Mouse (Mus musculus) kidney, adult 2 months (tissue): Measurements from ENCODE around the gene Trpv1. TPM values are rescaled to one million over a fixed set of nuclear protein-coding genes. Genes with fewer than 3 reads are reported as not detected.
A peak's percentile ranks its signal among the peaks of the same experiment; 100 is the strongest.

ENCODE experiments used
- DNase-seq: peaks from one replicate; pipeline ENCODE4 v3.0.0; 2021
- H3K27ac ChIP-seq: fragments of 200-500 bp; 2 replicates; pipeline ENCODE4 v1.5.1; 2012; ENCODE audit warnings: low read depth, low read length, control low read depth, inconsistent platforms; ENCODE audit not compliant: insufficient read depth
- H3K27me3 ChIP-seq: fragments of 200-500 bp; replicated peaks from 2 replicates; pipeline ENCODE4 v1.6.1; 2012; ENCODE audit warnings: mild to moderate bottlenecking, moderate library complexity, low read length, inconsistent platforms; ENCODE audit not compliant: control insufficient read depth, insufficient read depth
- H3K36me3 ChIP-seq: fragments of 200-500 bp; 2 replicates; pipeline ENCODE4 v1.6.1; 2012; ENCODE audit warnings: mild to moderate bottlenecking, moderate library complexity, low read length, inconsistent platforms; ENCODE audit not compliant: control insufficient read depth, insufficient read depth
- H3K4me1 ChIP-seq: fragments of 200-500 bp; 2 replicates; pipeline ENCODE4 v1.6.1; 2011; ENCODE audit warnings: low read length; ENCODE audit not compliant: control insufficient read depth, insufficient read depth
- H3K4me3 ChIP-seq: fragments of 200-500 bp; 2 replicates; pipeline ENCODE4 v1.5.1; 2011; ENCODE audit warnings: mild to moderate bottlenecking, low read depth, low read length, control low read depth; ENCODE audit not compliant: insufficient read depth
- CTCF ChIP-seq: fragments of 200-500 bp; conservative IDR thresholded peaks from 2 replicates; pipeline ENCODE4 v1.5.1; 2011; ENCODE audit warnings: low read depth, mild to moderate bottlenecking, control low read depth, low read length, moderate library complexity, mixed read lengths; ENCODE audit not compliant: insufficient read depth, insufficient read length
- POLR2A ChIP-seq: fragments of 200-500 bp; IDR thresholded peaks from one replicate; pipeline ENCODE4 v1.6.1; 2011; ENCODE audit warnings: low read depth, low read length, control low read depth
- WGBS: fragments of 180-500 bp; shearing (Covaris S2); methylation state at CpG from one replicate; pipeline ENCODE4 v1.1.7; 2018; 5-methylcytosine and 5-hydroxymethylcytosine counted together
- polyA plus RNA-seq: library from polyadenylated mRNA; depleted of rRNA; stranded (reverse); fragments of >200 nt; gene quantifications from 2 replicates; pipeline ENCODE4 v1.2.3, GENCODE M21; 2012; rRNA removed

Gene Trpv1
- polyA plus RNA-seq, result 0.16 and 0.18 TPM in 2 replicates

- WGBS, result 90% methylated on average over 5 of the region's 5 CpGs
- Histone ChIP-seq H3K27me3 (no peaks in the 10 kb centered on the region), H3K4me3 (no peak within 1 kb of the TSS), H3K36me3 (no peaks in the 10 kb centered on the region), H3K27ac (no peak within 1 kb of the TSS), H3K4me1 (peaks cover 5% of the 10 kb centered on the region; the same call in 1 of the 2 replicates)
- TF ChIP-seq CTCF, result no peak
- TF ChIP-seq POLR2A, result no peak
- DNase-seq, result no peak
These were observed at the start of gene Trpv1 for GRCm38 (mm10) chr11:73233992-73234391. Trpv1 (plus strand) TSS chr11:73234292.

DNA sequence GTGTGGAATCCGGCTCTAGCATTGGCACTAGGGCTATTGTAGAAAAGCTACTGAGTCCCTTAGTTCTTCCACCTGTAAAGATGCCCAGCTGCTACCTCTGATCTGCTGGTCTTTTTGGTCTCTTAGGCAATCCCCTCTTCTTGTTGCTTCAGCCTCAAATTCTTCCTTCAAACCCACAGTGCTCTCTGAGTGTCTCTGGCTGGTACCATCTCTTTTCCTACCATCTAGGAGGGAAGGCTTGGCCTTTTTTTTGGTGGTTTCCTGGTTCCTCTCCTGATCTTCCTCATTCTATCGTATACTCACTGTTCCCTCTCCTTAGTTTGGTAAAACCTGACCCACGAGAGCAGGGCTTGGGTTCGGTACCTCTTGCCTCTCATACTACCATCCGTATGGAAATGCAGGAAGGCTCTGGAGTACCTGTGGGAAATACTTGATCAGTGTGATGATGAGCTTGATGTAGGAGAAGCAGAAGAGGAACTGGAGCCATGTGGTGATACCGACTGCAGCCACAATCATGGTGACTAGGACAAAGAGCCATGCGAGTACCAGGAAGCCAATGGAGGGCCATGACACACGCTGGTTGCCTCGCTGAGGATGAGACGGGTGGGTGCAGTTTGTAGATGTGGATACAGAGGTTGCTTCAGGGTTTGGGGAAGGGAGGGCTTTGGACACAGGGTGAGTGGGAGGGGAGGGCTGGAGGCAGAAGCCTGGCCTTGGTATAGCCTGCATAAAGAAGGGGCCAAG, 48.0 kb upstream of the Trpv1 start:
- peaks cover 2% of the 10 kb centered on the region; the same call in 1 of the 2 replicates for H3K36me3 ChIP-seq
- WGBS, result 90% methylated on average over 10 of the region's 10 CpGs
- H3K27me3 ChIP-seq, result no peaks in the 10 kb centered on the region
- 0 out of 2 replicates have a peak, but pooled peaks cover 3% of the 10 kb centered on the region for H3K4me1 ChIP-seq
- no peak for DNase-seq
- TF ChIP-seq CTCF (no peak), POLR2A (no peak)
- H3K27ac ChIP-seq, result no peak overlapping the region
- no peak overlapping the region for H3K4me3 ChIP-seq

- DNase-seq, result peak; percentile 57
- no peak overlapping the region for H3K27ac ChIP-seq
- no peaks in the 10 kb centered on the region for H3K27me3 ChIP-seq
- WGBS, result 69% methylated on average over 6 of the region's 6 CpGs
- H3K36me3 ChIP-seq, result peaks cover 2% of the 10 kb centered on the region; the same call in 1 of the 2 replicates
- H3K4me1 ChIP-seq, result 0 out of 2 replicates have a peak, but pooled peaks cover 3% of the 10 kb centered on the region
- no peak overlapping the region for H3K4me3 ChIP-seq
- TF ChIP-seq POLR2A, result no peak
- no peak for TF ChIP-seq CTCF
These were observed 46.9 kb upstream of the Trpv1 start for GRCm38 (mm10) chr11:73187231-73187630.

DNA sequence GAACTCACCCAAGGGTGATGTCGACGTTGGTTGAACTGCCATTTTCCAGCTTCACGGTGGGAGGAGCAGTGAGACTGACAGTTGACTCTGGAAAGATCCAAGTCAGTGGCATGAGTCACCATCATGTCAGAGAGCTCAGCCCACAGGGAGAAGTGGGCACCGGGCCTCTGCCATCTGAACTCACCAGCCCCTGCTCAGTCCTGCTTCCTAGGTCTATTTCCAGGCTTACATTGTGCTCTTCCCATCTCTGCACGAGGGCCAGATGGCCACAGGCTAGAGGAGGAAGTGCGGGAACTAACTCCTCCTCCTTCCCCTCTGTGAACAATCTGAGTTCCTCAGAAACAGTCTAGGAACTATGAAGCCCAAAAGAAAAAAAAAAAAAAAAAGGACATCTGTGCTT, 41.0 kb upstream of the Trpv1 start:
- no peak overlapping the region for H3K4me3 ChIP-seq
- H3K36me3 ChIP-seq, result no peaks in the 10 kb centered on the region; the same call in 1 of the 2 replicates
- no peak overlapping the region for H3K27ac ChIP-seq
- H3K27me3 ChIP-seq, result no peaks in the 10 kb centered on the region
- no peak for DNase-seq
- TF ChIP-seq POLR2A, result no peak
- no peak for TF ChIP-seq CTCF
- no peaks in the 10 kb centered on the region for H3K4me1 ChIP-seq
- 60% methylated on average over 6 of the region's 6 CpGs for WGBS

DNA sequence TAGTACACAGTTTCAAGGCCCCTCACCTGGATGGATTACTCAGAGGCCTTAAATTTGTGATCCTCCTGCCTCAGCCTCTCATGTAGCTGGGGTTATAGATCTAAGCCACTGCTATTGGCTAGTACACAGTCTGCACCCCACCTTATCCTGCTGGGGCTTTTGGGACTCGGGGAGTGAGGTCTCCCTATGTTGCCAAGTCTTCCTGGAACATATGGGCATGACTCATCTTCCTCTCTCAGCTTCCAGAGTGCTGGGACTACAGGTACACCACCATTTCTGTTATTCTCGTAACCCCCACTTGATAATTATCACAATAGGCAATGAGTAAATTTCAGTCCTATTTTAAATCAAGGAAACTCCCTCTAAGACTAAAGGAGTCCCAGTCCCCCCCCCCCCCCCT, 39.6 kb upstream of the Trpv1 start:
- H3K36me3 ChIP-seq, result no peaks in the 10 kb centered on the region; the same call in 1 of the 2 replicates
- WGBS, result 73% methylated on average over 2 of the region's 2 CpGs
- H3K4me1 ChIP-seq, result no peaks in the 10 kb centered on the region
- H3K27ac ChIP-seq, result no peak overlapping the region
- DNase-seq, result no peak
- H3K4me3 ChIP-seq, result no peak overlapping the region
- TF ChIP-seq CTCF (no peak), POLR2A (no peak)
- no peaks in the 10 kb centered on the region for H3K27me3 ChIP-seq

- H3K4me3 ChIP-seq, result peak overlapping the region; percentile 72
- 11% methylated on average over 1 of the region's 1 CpGs for WGBS
- no peak overlapping the region for H3K27ac ChIP-seq
- H3K36me3 ChIP-seq, result no peaks in the 10 kb centered on the region
- TF ChIP-seq CTCF, result no peak
- TF ChIP-seq POLR2A, result no peak
- DNase-seq, result no peak
- peaks cover 8% of the 10 kb centered on the region; the same call in 1 of the 2 replicates for H3K4me1 ChIP-seq
- no peaks in the 10 kb centered on the region for H3K27me3 ChIP-seq
These were observed 35.9 kb upstream of the Trpv1 start for GRCm38 (mm10) chr11:73198190-73198589.

DNA sequence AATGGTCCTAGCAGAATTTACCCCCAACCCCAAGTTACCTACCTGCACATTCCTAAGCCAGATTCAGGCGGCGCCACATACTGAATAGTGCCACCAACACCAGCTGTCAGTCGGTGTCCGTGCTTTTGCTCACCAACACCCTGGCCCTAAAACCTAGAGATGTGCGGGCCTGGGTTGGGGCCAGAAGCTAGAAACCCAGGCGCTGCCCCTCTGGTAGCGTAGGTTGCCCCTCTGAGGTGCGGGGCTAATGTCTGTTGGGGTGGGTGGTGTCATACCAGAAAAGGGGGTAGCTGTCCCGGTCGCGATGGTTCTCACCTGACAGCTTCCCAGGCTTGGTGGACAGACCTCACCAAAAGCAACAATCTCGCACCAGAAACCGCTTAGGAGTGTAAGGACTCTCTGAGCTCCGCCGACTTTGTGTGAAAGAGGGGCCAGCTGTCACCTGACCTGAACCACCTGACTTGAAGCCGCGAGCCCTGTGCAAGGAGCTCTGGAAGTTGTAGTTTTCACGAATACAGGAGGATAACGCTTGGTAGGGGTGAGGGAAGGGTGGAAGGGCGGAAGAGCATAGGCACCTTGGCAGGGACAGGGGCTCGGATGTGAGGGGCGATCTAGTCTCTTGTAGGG, 35.4 kb upstream of the Trpv1 start, which contains the start of gene Ctns:
TSS of gene Ctns (minus strand) at position 440 of the 627 bp plus-strand sequence.
- Histone ChIP-seq H3K4me1 (peaks cover 8% of the 10 kb centered on the region; the same call in 1 of the 2 replicates), H3K4me3 (peak within 1 kb of the TSS; percentile 85), H3K27ac (peak within 1 kb of the TSS; percentile 83), H3K36me3 (no peaks in the 10 kb centered on the region), H3K27me3 (no peaks in the 10 kb centered on the region)
- WGBS, result under 1% methylated on average over 22 of the region's 22 CpGs
- TF ChIP-seq POLR2A (no peak), CTCF (no peak)
- DNase-seq, result peak; percentile 95
